Mouse (Mus musculus): ENCODE data around the gene Jtb.
"Not testable (repeated sequence)": the region's sequence is repeated elsewhere in the genome, so short reads cannot be mapped to it uniquely, and the experiment has no call there.

The Jtb gene

GRCm38 (mm10) chr3:90222941-90223340, 8.5 kb upstream of the Jtb start:
- no peak for DNase-seq (ENCODE audit: low spot score in 2 of 2)

GRCm38 (mm10) chr3:90224331-90224730, 7.1 kb upstream of the Jtb start:
- DNase-seq (ENCODE audit: low spot score in 2 of 2), result no peak

DNA sequence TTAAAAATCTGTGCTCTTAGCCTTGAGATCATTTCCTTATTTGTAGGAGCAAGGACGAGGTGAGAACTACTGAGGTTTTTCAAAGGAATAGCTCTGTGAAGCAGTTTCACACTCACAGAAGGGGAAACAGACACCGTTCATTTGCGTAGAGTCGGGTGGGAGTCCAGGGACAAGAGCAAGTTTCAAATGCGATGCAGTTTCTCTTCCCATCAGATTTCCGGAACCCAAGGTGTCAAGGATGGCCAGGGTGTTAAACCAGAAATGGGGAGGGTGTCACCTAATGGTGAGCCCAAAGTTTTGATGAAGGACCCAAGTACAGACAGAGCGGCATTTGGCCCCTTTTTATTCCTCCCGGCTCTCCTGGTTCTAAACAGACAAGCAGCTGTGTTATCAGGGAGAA, 322 bp upstream of the Jtb start:
- DNase-seq (ENCODE audit: low spot score in 2 of 2), result no peak

DNA sequence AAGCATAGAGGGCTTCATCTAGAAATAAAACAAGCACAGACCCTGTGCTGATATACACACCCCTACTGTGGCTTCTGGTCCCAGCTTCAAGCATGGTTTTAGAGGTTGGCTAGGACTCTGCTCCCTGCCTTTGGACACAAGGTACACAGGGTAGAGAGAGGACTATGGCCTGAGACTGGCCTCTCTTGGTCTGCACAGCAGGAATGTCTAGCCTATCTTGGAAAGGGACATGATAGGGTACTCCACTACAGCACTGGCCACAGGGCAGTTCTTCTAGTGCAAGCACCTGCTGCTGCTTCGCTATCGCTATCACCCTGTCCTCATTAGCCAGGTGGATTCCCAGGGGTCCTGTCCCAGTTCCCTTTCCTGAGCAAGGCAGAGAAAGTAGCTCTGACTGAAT, 9.9 kb downstream of the Jtb start:
- no peak for DNase-seq (ENCODE audit: low spot score in 2 of 2)

DNA sequence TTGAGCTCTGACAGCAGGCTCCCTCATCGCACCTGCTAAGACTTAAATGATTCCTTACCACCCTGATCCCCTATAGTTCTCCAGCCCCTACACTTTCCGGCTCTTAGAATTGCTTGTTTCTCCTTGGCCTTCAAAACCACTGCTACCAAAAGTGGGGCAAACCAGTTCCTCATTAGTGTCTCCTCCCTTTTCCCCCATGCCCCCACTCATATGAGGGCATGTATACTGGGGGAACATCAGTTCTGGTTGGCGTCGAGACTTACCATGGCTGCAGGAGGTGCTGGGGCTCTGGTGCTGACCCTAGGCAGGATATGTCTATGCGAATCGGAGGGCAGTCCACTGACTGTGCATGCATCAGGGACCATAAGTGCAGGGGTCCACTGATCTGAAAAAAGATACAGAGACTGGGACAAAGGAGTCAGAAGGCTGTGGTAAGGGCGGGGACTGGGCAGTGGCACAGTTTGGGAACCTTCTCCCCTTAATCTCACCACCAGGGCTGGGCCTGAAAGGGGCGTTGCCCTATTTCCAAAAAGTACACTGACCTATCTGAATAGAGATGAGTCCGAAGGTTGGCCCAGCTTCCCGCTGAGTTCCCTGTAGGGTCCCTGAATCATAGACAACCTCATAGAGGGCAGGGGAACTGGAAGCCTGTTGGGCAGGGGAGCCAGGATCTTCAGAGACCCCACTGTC, 10.4 kb downstream of the Jtb start:
- no peak for DNase-seq (ENCODE audit: low spot score in 2 of 2)

DNA sequence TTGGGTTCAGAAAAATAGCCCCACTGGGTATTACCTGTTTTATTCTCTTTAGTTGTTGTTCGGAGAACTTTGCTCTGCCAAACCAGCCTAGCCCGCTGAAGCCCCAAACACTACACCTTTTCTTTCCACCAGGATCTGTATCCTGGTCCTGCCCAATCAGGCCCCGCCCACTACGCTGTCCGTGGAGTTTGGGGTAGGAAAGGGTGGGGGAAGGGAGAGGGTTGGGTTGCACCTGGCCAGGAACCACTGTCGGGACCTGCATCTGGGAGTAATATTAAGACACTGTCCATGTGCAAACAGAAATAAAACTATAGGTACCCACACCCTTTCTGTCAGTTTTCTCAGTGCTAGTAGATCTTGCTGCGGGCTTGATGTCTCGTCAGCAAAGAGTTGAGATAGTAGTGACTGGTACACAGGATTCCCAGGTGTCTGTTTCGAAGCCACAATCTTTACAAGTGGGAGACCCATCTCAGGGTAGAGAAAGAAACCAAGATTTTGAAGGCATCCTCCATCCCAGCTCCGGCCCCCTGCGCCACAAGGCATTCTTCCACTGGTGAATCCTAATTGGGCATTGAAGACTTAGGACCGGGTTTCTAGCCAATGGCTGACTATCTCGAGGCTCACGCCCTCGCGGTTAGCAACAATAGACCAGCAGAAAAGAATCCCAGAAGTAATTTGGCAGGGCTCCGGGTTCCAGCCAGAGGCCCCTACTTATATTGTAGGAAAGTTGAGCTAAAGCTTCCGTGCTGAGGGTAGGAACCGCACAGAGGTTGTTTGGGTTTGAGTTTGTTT, 11.8 kb downstream of the Jtb start, which contains the start of gene Creb3l4:
Gene Creb3l4, minus strand, starts transcription at position 529 of the 792 bp plus-strand sequence.
- DNase-seq (ENCODE audit: low spot score in 2 of 2), result no peak

GRCm38 (mm10) chr3:90245406-90245805, 14.0 kb downstream of the Jtb start:
- no peak for DNase-seq (ENCODE audit: low spot score in 2 of 2)

DNA sequence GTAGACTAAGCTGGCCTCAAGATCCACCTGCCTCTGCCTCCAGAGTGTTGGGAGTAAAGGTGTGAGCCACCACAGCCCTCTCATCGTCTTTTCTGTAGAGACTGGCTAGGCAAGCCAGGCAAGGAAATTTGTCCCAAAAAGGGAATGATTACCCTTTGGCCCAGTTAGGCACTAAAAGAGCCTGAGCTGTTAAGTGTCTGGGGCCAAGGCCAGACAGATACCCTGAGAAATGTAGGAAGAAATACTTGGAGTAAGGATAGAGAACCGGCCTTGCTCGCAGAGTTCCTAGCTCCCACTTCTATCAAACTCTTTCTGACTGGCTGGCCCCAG, 16.2 kb downstream of the Jtb start:
- DNase-seq (ENCODE audit: low spot score in 2 of 2), result no peak

DNA sequence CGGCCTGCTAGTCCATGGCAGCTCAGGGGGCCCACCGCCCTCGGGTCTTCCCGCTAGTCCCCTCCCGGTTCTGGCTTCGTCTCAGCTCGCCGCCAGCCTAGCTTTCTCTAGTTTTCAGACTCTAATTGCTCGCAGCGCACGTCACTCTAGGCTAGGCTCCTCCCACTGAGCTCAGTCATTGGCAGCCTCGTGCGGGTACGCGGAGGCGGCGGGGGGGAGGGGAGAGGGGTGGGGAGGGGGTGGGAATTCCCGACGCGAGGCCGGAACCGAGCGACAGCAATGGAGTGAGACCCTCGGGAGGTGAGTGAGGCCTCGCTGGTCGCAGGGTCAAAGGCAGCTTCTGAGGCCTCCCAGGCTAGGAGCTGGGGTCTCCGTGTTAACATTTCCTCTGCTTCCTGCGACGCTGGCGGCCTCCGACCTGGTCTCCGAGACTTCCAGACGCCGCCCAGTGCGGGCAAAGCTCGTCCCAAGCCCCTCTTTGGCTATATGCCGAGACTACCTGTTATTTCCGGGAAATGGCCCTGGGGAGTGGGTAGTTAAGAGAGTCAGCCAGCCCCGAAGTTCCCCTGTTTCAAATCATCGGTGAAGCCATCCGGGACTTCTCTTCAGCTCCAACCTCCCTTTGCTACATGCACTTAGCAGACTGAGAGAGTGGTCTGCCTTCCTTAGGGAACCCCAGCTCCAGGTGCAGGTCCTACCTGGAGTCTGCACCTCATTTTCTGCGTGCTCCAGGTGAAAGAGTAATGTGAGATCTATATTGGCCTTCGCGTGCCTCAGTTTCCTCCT, 16.8 kb downstream of the Jtb start, which contains the start of gene Slc39a1:
Gene Slc39a1, plus strand, starts transcription at position 213 of the 786 bp plus-strand sequence.
- DNase-seq (ENCODE audit: low spot score in 2 of 2), result peak; percentile 93 to 94

- no peak for DNase-seq (ENCODE audit: low spot score in 2 of 2)
These were observed 17.3 kb downstream of the Jtb start for GRCm38 (mm10) chr3:90248746-90249100.

DNA sequence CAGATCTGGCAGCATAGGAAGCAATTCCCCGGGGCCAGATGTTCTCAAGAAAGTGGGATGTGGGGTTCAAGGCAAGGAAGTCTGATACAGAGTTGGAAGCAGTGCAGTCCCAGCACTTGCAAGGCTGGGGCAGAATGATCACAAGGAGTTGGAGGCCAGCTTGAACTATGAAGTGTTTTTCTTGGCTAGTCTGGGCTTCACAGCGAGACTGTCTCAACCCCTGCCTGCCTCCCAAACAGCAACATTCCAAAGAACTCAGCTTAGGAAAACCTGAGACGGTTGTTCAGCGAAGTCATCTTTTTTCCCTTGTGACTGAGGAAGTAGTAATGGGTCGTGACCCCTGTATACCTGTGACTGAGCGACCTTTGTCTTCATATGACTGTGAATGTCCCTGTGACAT, 19.4 kb downstream of the Jtb start:
- DNase-seq (ENCODE audit: low spot score in 2 of 2), result no peak

GRCm38 (mm10) chr3:90251731-90252226, 20.4 kb downstream of the Jtb start:
- DNase-seq (ENCODE audit: low spot score in 2 of 2), result not testable (repeated sequence)

- not testable (repeated sequence) for DNase-seq (ENCODE audit: low spot score in 2 of 2)
These were observed 21.3 kb downstream of the Jtb start for GRCm38 (mm10) chr3:90252659-90253058.

- not testable (repeated sequence) for DNase-seq (ENCODE audit: low spot score in 2 of 2)
These were observed 21.8 kb downstream of the Jtb start for GRCm38 (mm10) chr3:90253174-90253573.

DNA sequence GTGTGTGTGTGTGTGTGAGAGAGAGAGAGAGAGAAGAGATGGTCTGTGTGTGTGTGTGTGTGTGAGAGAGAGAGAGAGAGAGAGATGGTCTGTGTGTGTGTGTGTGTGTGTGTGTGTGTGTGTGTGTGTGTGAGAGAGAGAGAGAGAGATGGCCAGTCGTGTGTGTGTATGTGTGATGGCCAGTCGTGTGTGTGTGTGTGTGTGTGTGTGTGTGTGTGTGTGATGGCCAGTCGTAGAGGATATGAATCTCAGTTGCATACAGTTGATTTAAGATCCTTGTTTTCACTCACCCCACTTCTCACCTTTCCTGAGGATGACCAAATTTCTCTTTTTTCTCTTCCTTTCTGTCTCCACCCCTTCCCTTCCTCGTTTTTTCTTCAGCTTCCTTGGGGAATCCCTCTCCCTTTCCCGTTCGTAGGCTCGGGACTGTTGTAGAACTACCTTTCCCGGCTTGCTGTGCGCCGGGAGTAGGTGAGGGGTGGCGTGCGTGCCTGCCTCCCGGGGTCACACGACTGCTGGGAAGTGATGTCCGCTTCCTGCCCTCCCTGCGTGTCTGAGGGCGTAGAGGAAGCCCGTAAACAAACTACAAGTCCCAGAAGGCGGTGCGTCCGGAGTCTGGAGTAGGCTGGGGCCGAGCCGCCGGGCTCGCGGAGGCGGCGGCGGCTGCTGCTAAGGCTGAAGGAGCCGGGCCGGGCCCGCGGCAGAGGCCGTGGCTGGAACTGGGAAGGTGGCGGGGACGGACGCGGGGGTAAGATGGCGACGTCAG, 22.4 kb downstream of the Jtb start, which contains the start of gene Crtc2:
Gene Crtc2, plus strand, starts transcription at position 511 of the 766 bp plus-strand sequence.
- DNase-seq (ENCODE audit: low spot score in 2 of 2), result peak; percentile 97 to 99

- no peak for DNase-seq (ENCODE audit: low spot score in 2 of 2)
These were observed 23.2 kb downstream of the Jtb start for GRCm38 (mm10) chr3:90254419-90255193.

DNA sequence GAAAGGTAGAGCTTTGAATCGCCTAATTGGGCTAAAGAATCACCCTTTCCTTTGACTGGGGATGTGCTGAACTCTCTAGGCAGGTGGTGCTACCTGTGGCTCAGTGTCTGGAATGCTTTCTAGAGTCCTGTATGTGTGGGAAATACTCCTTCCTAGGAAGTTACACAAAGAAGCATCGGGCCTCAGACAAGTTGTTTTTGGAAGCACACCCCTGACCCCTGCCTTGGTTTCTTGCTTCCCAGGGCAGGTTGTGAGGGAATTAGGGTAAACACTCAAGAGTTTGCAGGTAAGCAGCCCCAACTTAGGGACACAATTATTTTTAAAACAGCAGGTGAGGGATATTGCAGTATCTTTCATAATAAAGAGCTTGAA, 23.8 kb downstream of the Jtb start:
- no peak for DNase-seq (ENCODE audit: low spot score in 2 of 2)

- DNase-seq (ENCODE audit: low spot score in 2 of 2), result no peak
These were observed 24.5 kb downstream of the Jtb start for GRCm38 (mm10) chr3:90255784-90256353.

DNA sequence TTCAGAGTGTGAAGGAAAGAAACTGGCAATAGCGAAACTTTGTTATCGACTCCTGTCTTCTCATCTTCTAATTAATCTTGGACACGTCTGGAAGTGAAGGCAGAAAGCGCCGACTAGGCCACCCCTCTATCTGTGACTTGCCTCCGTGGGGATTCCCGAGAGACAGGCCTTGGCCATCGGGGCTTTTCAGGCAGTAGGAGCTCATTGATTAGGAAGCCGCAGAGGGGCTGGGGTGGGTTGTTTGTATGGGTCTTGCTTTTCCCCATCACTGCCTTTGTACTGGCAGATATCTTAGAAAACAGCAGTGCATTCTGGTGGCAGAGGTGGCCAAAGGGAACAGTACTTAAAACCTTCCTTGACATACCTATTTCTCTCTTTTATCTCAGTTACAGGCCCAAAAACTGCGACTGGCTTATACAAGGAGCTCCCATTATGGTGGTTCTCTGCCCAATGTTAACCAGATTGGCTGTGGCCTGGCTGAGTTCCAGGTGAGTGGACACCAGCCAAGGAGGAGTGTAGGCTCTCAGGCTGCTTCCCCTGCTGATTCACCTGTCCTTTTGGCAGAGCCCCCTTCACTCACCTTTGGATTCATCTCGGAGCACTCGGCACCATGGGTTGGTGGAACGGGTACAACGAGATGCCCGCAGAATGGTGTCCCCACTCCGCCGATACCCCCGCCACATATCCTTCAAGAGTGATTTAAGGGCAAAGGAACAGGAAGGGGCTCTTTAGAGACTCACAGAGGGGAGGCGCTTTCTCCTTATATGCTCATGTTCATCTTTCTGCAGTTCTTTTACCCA, 25.5 kb downstream of the Jtb start:
- no peak for DNase-seq (ENCODE audit: low spot score in 2 of 2)
